Mouse (Mus musculus): ENCODE results near the gene Sox5. TPM values are rescaled to one million over a fixed set of nuclear protein-coding genes. Genes with fewer than 3 reads are reported as not detected.

Sox5 gene
- polyA plus RNA-seq, 1 experiment from 2014 or later: 33.0 TPM

DNA sequence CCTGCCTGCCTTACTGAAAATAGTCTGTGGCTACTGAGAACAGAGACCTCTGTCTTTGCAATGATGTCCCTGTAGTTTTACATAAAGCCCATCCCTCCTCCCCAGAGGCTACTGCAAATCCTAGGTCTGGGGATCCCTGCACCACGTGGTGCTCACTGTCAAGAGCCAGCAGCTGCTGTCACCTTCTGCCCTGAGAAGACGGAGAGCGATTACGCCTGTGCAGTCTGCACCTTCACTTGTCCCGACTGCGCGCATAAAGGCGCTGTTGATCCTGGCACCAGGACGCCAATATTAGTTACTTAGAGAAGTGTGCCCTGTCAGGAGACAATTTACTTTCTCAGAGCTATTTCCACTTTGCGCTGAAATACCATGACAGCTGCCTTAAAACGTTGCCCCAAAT, 258.3 kb downstream of the Sox5 start:
- Histone ChIP-seq H3K4me3 (no peak overlapping the region), H3K9me3 (no peaks in the 10 kb centered on the region), H3K27ac (no peak overlapping the region), H3K9ac (no peak overlapping the region), H3K4me2 (replicated peaks) (no peak overlapping the region), H3K4me1 (0 out of 2 replicates have a peak, but pooled peaks cover 5% of the 10 kb centered on the region), H3K36me3 (no peaks in the 10 kb centered on the region), H3K27me3 (replicated peaks) (no peaks in the 10 kb centered on the region)
- ATAC-seq (ENCODE audit: low FRiP score, low read depth): 0 out of 2 replicates have a peak, but pooled peaks have one; percentile 63
- WGBS: 63% methylated on average over 11 of the region's 11 CpGs

DNA sequence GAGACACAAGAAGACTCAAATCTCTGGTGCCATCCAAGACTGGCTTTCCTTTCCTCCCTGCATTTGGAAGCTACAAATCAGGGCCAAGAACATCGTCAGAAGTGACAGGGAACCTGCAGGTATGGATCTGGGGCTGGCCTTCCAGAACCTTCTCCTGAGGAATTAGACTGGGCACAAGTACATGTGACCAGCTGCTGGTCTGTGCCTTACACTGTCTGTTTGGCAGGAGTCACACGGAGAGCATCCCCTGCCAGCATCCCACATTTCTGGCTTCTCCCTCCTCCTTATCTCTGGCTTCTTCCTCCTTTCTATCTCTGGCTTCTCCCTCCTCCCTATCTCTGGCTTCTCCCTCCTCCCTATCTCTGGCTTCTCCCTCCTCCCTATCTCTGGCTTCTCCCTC, 263.0 kb downstream of the Sox5 start:
- H3K27ac ChIP-seq: no peak overlapping the region
- 88% methylated on average over 2 of the region's 2 CpGs for WGBS
- H3K36me3 ChIP-seq: no peaks in the 10 kb centered on the region
- H3K9ac ChIP-seq: no peak overlapping the region
- H3K9me3 ChIP-seq: no peaks in the 10 kb centered on the region
- ATAC-seq (ENCODE audit: low FRiP score, low read depth): no peak
- no peak overlapping the region for H3K4me3 ChIP-seq
- no peaks in the 10 kb centered on the region for H3K27me3 ChIP-seq (replicated peaks)
- peaks cover 8% of the 10 kb centered on the region; the same call in 1 of the 2 replicates for H3K4me1 ChIP-seq
- H3K4me2 ChIP-seq (replicated peaks): no peak overlapping the region

DNA sequence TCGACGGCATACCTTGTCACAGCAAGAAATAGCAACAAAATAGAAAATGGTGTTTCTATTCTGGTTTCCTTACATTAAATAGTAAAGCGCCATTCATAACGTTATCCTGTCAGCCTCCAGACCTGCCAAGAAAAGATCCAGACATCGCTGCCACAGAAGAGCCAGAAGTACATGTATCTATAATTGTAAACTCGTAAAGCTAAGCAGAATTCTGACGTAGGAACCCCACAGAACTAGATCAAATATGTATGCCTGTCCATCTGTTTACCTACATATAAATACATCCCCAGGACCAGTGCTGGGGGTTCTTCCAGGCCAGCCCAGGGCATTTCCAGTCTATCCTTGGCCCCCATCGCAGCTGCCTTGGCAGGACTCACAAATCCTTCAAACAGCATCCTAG, 265.9 kb downstream of the Sox5 start:
- H3K4me1 ChIP-seq: peaks cover 5% of the 10 kb centered on the region; the same call in 1 of the 2 replicates
- H3K4me3 ChIP-seq: no peak overlapping the region
- WGBS: 93% methylated on average over 8 of the region's 8 CpGs
- no peaks in the 10 kb centered on the region for H3K36me3 ChIP-seq
- no peaks in the 10 kb centered on the region for H3K9me3 ChIP-seq
- H3K4me2 ChIP-seq (replicated peaks): no peak overlapping the region
- H3K9ac ChIP-seq: no peak overlapping the region
- H3K27ac ChIP-seq: no peak overlapping the region
- no peaks in the 10 kb centered on the region for H3K27me3 ChIP-seq (replicated peaks)
- ATAC-seq (ENCODE audit: low FRiP score, low read depth): no peak

DNA sequence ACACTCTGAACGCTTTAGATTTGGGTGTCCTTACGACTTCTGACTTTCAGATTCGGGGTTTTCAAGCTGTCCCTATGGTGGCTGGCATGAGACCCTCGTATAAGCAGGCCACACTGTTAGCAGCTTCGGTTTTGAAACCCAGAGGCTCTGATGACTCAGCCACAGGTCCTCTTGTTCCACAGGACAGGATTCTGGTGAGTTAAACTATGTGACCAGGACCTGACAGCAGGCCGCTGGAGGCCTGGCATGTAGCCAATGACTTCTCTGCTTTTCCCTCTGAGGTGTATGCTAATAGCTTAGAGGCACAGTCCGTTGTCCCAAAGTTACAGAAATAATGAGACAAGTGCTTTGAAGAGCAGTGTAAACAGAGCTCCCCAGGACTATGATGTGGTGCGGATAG, 268.0 kb downstream of the Sox5 start:
- no peaks in the 10 kb centered on the region for H3K9me3 ChIP-seq
- no peak overlapping the region for H3K4me2 ChIP-seq (replicated peaks)
- H3K4me3 ChIP-seq: no peak overlapping the region
- no peaks in the 10 kb centered on the region for H3K36me3 ChIP-seq
- WGBS: 71% methylated on average over 8 of the region's 8 CpGs
- H3K27me3 ChIP-seq (replicated peaks): no peaks in the 10 kb centered on the region
- H3K9ac ChIP-seq: no peak overlapping the region
- no peak overlapping the region for H3K27ac ChIP-seq
- ATAC-seq (ENCODE audit: low FRiP score, low read depth): no peak
- peaks cover 5% of the 10 kb centered on the region; the same call in 1 of the 2 replicates for H3K4me1 ChIP-seq

DNA sequence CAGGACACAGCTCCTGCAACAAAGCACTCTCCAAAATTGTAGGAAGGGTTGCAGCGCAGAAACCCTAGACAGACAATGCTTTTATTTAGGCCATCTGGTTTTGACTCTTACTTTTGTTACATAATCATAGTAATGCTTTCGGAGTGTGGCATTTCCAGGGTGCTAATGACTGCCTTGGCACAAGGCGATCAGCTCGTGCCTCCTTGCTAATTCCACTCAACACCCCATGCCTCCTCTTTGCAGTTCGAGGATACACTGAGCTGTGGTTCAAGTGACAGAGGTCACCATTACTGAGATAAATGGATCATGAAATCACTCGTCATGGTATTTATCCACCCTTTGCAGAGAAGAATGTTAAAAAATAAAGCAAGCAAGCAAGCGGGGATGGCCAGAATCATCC, 269.9 kb downstream of the Sox5 start:
- Histone ChIP-seq H3K9me3 (no peaks in the 10 kb centered on the region), H3K4me1 (peaks cover 5% of the 10 kb centered on the region; the same call in 1 of the 2 replicates), H3K36me3 (no peaks in the 10 kb centered on the region), H3K4me3 (no peak overlapping the region), H3K9ac (no peak overlapping the region), H3K27ac (no peak overlapping the region), H3K4me2 (replicated peaks) (no peak overlapping the region), H3K27me3 (replicated peaks) (no peaks in the 10 kb centered on the region)
- no peak for ATAC-seq (ENCODE audit: low FRiP score, low read depth)
- WGBS: 44% methylated on average over 7 of the region's 7 CpGs

DNA sequence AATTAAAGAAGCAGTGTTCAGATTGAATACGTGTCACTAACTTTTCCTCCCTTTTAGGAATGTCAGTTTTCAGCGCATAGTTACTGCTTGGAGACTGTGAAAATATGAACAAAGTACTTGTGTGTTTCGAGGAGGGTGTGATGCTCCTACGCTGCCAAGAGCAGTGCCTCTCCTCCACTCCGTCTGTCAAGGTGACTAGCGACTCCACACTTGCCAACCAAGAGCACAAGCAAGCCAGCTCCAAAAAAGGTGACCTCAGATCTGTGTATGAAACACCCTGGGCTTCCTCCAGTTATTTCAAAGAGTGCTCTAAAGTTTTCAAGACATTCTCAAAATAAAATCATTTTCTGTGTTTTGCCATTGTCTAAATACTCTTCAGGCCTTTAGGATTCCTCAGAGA, 271.6 kb downstream of the Sox5 start:
- Histone ChIP-seq H3K4me1 (peaks cover 5% of the 10 kb centered on the region; the same call in 1 of the 2 replicates), H3K9me3 (no peaks in the 10 kb centered on the region), H3K27ac (no peak overlapping the region), H3K4me3 (no peak overlapping the region), H3K27me3 (replicated peaks) (no peaks in the 10 kb centered on the region), H3K4me2 (replicated peaks) (no peak overlapping the region), H3K9ac (no peak overlapping the region), H3K36me3 (no peaks in the 10 kb centered on the region)
- no peak for ATAC-seq (ENCODE audit: low FRiP score, low read depth)
- WGBS: 93% methylated on average over 6 of the region's 6 CpGs

DNA sequence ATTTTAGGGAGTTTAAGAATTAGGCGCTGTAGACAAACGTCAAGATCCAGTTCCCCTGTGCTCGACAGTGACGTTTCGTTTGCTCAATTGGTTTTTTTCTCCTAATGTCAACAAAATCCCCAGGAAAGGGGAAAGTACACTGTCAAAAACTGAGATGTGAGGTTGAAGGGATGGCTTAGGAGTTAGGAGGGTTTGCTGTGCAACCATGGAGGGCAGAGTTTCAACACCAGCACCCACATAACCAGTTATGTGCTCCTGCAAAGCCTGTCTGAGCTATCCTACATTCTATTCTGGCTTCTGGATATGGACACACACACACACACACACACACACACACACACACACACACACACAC, 277.6 kb downstream of the Sox5 start:
- H3K9me3 ChIP-seq: no peaks in the 10 kb centered on the region
- no peak overlapping the region for H3K27ac ChIP-seq
- 86% methylated on average over 5 of the region's 5 CpGs for WGBS
- no peak for ATAC-seq (ENCODE audit: low FRiP score, low read depth)
- no peaks in the 10 kb centered on the region for H3K36me3 ChIP-seq
- no peak overlapping the region for H3K4me3 ChIP-seq
- no peak overlapping the region for H3K4me2 ChIP-seq (replicated peaks)
- 0 out of 2 replicates have a peak, but pooled peaks cover 3% of the 10 kb centered on the region for H3K4me1 ChIP-seq
- no peak overlapping the region for H3K9ac ChIP-seq
- no peaks in the 10 kb centered on the region for H3K27me3 ChIP-seq (replicated peaks)

DNA sequence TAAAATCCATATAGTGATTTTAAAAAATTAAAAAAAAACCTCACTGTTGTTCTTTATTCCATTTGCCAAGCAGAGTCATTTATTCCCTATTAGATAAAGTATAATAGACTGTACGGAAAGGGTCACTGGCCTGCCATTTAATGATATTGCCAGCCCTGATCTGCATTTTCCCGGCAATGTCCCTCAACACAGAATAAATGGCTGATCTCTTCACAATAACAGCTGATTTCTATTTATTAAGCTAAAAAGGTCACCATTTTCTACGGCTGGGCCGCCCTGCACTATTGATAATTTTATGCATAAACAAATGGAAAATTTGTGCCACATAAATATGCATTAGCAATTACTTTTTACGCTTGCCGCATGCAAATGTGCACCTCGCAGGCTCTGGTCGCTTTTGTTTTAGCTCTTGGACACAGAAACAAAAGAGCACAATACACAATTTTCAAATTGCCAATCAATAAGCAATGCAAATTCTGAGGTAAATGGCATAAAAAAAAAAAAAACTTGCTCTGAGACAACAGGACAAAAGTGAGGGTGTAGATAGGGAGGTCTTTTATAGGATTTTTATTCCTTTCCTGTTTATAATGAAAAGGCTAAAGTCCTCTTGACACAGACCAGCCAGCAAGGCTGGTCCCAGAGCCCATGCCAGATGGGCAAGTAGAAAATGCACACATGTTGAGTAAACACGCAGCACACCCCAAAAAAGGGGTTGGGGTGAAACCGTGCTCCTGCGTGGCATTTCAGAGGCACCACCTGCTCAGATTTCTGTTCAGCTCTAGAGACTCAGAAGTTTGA, 278.2 kb downstream of the Sox5 start:
- Histone ChIP-seq H3K4me1 (0 out of 2 replicates have a peak, but pooled peaks cover 3% of the 10 kb centered on the region), H3K27me3 (replicated peaks) (no peaks in the 10 kb centered on the region), H3K27ac (no peak overlapping the region), H3K4me3 (no peak overlapping the region), H3K9me3 (no peaks in the 10 kb centered on the region), H3K9ac (no peak overlapping the region), H3K36me3 (no peaks in the 10 kb centered on the region), H3K4me2 (replicated peaks) (no peak overlapping the region)
- WGBS: 59% methylated on average over 11 of the region's 11 CpGs
- no peak for ATAC-seq (ENCODE audit: low FRiP score, low read depth)

DNA sequence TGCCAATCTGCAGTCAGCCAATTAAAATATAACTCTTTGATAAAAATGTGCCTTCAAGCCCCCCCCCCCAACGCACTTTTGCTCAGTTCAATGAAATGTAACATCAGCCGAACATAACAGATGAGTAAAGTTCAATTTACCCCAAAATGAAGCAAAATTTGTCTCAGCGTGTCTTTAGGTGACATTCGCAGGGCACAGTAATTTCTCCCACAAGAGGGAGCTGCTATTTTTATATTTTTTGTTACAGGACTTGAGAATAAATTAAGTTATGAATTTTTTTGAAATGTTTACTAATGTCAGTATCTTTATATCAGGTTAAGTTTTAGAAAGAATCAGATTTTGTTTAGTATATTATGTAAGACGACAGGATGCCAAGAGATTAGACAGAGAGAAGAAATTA, 280.3 kb downstream of the Sox5 start:
- no peak for ATAC-seq (ENCODE audit: low FRiP score, low read depth)
- H3K36me3 ChIP-seq: no peaks in the 10 kb centered on the region
- no peaks in the 10 kb centered on the region for H3K9me3 ChIP-seq
- H3K4me2 ChIP-seq (replicated peaks): no peak overlapping the region
- H3K27ac ChIP-seq: no peak overlapping the region
- WGBS: 91% methylated on average over 5 of the region's 5 CpGs
- H3K27me3 ChIP-seq (replicated peaks): no peaks in the 10 kb centered on the region
- no peak overlapping the region for H3K9ac ChIP-seq
- H3K4me3 ChIP-seq: no peak overlapping the region
- 0 out of 2 replicates have a peak, but pooled peaks cover 3% of the 10 kb centered on the region for H3K4me1 ChIP-seq

DNA sequence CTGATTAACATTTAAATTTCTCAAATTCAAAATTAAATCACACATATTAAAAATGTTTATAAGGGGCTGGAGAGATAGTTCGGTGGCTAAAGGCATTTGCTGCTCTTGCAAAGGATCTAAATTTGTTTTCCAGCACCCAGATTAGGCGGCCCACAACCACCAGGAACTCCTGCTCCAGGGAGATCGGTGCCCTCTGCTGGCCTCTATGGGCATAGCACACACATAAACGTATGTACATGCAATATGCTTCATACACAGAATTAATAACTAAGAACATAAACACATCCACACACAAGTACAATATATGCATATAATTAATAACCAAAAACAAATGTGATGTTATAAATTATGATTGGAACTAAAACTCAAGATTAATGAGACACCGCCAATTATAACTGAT, 283.6 kb downstream of the Sox5 start:
- Histone ChIP-seq H3K27ac (no peak overlapping the region), H3K27me3 (replicated peaks) (no peaks in the 10 kb centered on the region), H3K36me3 (no peaks in the 10 kb centered on the region), H3K9ac (no peak overlapping the region), H3K4me3 (no peak overlapping the region), H3K4me2 (replicated peaks) (no peak overlapping the region), H3K4me1 (no peaks in the 10 kb centered on the region), H3K9me3 (no peaks in the 10 kb centered on the region)
- 93% methylated on average over 5 of the region's 5 CpGs for WGBS
- no peak for ATAC-seq (ENCODE audit: low FRiP score, low read depth)

DNA sequence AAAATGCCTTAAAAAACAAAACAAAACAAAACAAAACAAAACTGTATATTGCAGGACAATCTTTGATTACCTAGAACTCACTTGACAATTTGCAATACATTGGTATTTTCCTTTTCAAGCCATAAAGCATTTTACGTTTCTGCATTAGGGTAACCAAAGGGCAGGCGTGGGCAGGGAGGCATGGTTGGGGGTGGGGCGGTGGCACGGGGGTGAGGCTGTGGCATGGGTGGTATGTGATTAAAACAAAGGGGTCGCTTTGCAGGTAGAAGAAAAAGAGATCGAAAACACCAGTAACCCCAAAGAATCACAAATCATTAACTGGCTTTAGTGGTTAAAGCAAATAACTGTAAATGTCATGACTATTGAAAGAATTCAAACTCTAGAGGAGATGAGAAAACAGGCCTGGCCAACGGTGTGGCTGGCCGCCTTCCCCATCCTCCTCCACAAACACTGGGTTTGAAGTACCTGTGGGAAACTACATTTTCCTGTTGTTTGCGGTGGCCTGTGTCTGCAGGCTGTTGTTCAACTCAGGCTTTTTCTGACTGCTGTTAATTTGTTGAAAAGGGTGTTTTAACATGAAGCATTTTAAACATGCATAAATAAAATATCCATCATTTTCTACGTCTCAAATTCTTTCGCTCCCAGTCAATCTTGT, 289.9 kb downstream of the Sox5 start:
- Histone ChIP-seq H3K4me2 (replicated peaks) (no peak overlapping the region), H3K9ac (no peak overlapping the region), H3K4me3 (no peak overlapping the region), H3K4me1 (no peaks in the 10 kb centered on the region), H3K27ac (no peak overlapping the region), H3K36me3 (no peaks in the 10 kb centered on the region), H3K27me3 (replicated peaks) (no peaks in the 10 kb centered on the region), H3K9me3 (peaks cover 11% of the 10 kb centered on the region)
- 78% methylated on average over 11 of the region's 11 CpGs for WGBS
- ATAC-seq (ENCODE audit: low FRiP score, low read depth): no peak

DNA sequence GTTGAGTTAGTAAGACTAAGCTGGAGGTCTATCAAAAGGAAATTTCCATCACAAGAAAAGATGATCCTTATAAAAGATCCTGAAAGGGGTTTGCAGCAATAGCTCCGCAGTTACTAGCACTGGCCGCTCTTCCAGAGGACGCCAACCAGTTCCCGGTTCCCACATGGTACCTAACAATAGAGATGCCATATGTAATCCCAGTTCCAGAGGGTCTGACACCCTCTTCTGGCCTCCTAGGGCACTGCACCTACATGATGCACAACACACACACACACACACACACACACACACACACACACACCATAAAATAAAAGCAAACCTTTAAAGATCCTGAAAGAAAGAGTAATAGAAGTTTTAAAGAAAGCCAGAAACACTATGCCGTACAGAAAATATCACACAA, 290.9 kb downstream of the Sox5 start:
- 97% methylated on average over 5 of the region's 5 CpGs for WGBS
- Histone ChIP-seq H3K4me2 (replicated peaks) (no peak overlapping the region), H3K27ac (no peak overlapping the region), H3K4me1 (no peaks in the 10 kb centered on the region), H3K27me3 (replicated peaks) (no peaks in the 10 kb centered on the region), H3K36me3 (no peaks in the 10 kb centered on the region), H3K4me3 (no peak overlapping the region), H3K9me3 (peaks cover 19% of the 10 kb centered on the region), H3K9ac (no peak overlapping the region)
- no peak for ATAC-seq (ENCODE audit: low FRiP score, low read depth)
